Mouse (Mus musculus) lung, adult 2 months (tissue): ENCODE results near the gene Usp38.

Experiments used
- CTCF ChIP-seq: fragments of 200-500 bp; IDR thresholded peaks from 2 replicates; pipeline ENCODE4 v1.5.1; 2011; ENCODE audit warnings: mild to moderate bottlenecking, low read length, control low read depth; ENCODE audit not compliant: insufficient read depth
- POLR2A ChIP-seq: fragments of 200-500 bp; IDR thresholded peaks from 2 replicates; pipeline ENCODE4 v1.6.1; 2011; ENCODE audit warnings: low read depth, mild to moderate bottlenecking, control low read depth, low read length, borderline replicate concordance; ENCODE audit errors: extremely low read depth

DNA sequence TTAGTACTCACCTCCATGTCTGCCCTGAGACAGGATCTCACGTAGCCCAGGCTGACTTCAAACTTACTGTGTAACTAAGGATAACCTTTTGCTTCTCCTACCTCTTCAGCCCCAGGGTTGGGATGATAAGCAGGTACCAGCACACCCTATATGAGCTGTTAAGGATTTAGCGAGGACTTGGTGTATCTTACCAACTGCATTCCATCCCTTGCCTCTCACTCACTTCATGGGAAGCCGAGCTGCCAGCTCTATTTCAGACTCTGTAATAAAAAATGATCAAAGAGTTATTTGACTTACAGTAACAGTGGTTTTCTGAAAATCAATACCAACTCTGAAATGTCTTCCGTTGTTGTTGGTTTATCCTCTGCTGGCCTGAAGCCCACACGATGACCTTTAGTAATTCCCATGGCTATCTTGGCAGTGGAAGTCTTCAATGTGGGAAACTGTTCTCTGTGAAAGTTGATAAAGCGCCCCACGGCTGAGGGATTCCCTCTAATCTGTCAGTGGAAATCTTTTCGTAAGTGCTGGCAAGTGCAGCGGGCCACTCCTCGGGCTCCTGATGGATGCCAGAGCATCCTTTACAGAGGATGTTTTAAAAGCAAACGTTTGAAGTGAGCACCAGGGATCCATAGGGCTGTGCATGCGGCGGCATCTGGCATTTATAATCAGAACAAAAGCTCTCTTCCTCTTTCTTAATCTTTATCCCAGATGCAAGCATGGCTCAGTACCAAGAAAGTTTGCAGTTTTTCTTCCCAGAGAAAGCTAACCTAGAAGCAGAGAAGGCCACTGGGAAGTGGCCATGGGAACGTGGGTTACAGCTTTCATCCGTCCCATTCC, 76.7 kb downstream of the Usp38 start:
- TF ChIP-seq POLR2A (no peak), CTCF (no peak)
